8 mouse cellular contexts compared by ENCODE assay signal in the genomic region with DNA sequence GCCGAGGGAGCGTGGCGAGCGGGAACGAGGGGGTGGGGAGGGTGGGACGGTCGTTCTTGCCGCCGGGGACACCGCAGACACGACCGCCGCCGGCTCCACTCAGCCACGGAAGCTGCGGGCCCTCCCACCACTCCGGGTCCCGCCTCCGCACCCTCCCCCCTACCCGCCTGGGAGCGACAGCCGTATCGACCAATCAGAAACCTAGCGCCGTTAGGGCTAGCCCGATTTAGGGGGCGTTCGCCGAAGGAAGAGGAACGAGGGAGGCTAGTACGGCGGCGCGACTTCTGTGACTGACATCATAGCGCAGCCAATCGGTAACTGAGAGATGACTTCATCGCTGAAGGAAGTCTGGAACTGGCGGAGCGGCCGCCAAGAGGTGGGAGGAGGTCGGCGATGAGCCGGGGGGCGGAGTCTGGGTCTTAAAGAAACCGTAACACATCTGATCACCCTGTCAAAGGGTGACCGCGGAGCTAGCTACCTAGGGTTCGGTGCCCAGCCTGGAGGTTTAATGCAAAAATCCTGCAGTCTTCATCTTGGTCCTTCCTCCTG. TPM values are rescaled to one million over a fixed set of nuclear protein-coding genes. Genes with fewer than 3 reads are reported as not detected.
A peak's percentile ranks its signal among the peaks of the same experiment; 100 is the strongest.
DNase-seq lines count a peak whose midpoint lies in the region; ATAC-seq lines count a peak whose summit lies in the region.

TSS of gene Mrtfa (minus strand) at position 128 of the 549 bp plus-strand sequence.

- peak within 1 kb of the TSS; percentile 85 for H3K27ac ChIP-seq in hindbrain, embryonic 11.5 days (ENCODE audit: low read depth, low read length)

- DNase-seq in Muller cell, postnatal 12 days (ENCODE audit: inconsistent ontology term): peak; percentile 100
- peak; percentile 100 for DNase-seq in cerebellum, adult 9-11 months
- DNase-seq in frontal cortex, adult 2 months (ENCODE audit: extremely low spot score in 1 of 2, low spot score in 1 of 2): peak; percentile 100
- peak; percentile 99 for DNase-seq in hindbrain, embryonic 11.5 days (ENCODE audit: low spot score)
- DNase-seq in layer of hippocampus, postnatal 10 days (ENCODE audit: low spot score in 2 of 2): peak; percentile 100
- peak; percentile 100 for DNase-seq in lung, postnatal 10 days
- peak; percentile 99 for DNase-seq in ovary, postnatal 36 days (ENCODE audit: low spot score)
- DNase-seq in thymus, postnatal 25 days: peak; percentile 100

- H3K27me3 ChIP-seq in hindbrain, embryonic 11.5 days (ENCODE audit: control insufficient read depth, insufficient read depth, low read length): no peaks in the 10 kb centered on the region

- H3K4me3 ChIP-seq in hindbrain, embryonic 11.5 days (ENCODE audit: low read depth, low read length): peak within 1 kb of the TSS; percentile 93

- H3K36me3 ChIP-seq in hindbrain, embryonic 11.5 days (ENCODE audit: control insufficient read depth, insufficient read depth, low read length): no peaks in the 10 kb centered on the region; the same call in 1 of the 2 replicates

- peak; percentile 98 for ATAC-seq in hindbrain, embryonic 11.5 days (ENCODE audit: low FRiP score)

- H3K4me2 ChIP-seq in hindbrain, embryonic 11.5 days (replicated peaks; ENCODE audit: low read depth, low read length): peak within 1 kb of the TSS; percentile 66

- H3K4me1 ChIP-seq in hindbrain, embryonic 11.5 days (replicated peaks; ENCODE audit: control insufficient read depth, insufficient read depth, low read length): peaks cover 4% of the 10 kb centered on the region; the same call in 1 of the 2 replicates

- H3K9ac ChIP-seq in hindbrain, embryonic 11.5 days (ENCODE audit: low read depth, low read length): peak within 1 kb of the TSS; percentile 89

- H3K9me3 ChIP-seq in hindbrain, embryonic 11.5 days (ENCODE audit: control insufficient read depth, low read length): no peaks in the 10 kb centered on the region

- 1% methylated on average over 42 of the region's 48 CpGs for WGBS in hindbrain, embryonic 11.5 days

RNA-seq across cellular contexts. Expression of gene Mrtfa, which starts in this region (rescaled TPM):
- 41.8 and 42.0 TPM in 2 replicates for polyA plus RNA-seq in frontal cortex, adult 2 months (2012; rRNA removed)
- polyA plus RNA-seq in hindbrain, embryonic 11.5 days (2014; fragmentation: Nextera tagmentation; extraction: Ambion mirVana): 19.6 and 31.9 TPM in 2 replicates
- 10 to 100 TPM; 56.5 to 61.3 TPM for total RNA-seq in layer of hippocampus, postnatal 10 days (2021)

Comparison
In these comparisons a context has a peak if more than half of its experiments do, and no peak if none do; other contexts are left out.
1. Peak in every context shown above with its lines: DNase-seq, ATAC-seq, H3K4me3 ChIP-seq and H3K27ac ChIP-seq.